Mouse (Mus musculus) stomach, postnatal 0 days (tissue): Measurements from ENCODE around the gene Hinfp. TPM values are rescaled to one million over a fixed set of nuclear protein-coding genes. Genes with fewer than 3 reads are reported as not detected.
A peak's percentile ranks its signal among the peaks of the same experiment; 100 is the strongest.
"Not testable (repeated sequence)": the region's sequence is repeated elsewhere in the genome, so short reads cannot be mapped to it uniquely, and the experiment has no call there.

ENCODE experiments used
- ATAC-seq: fragments of 200-750 bp; cut with Nextera tagmentation; 2 replicates; pipeline ENCODE4 v1.8.0; 2017; ENCODE audit not compliant: low FRiP score, low TSS enrichment
- DNase-seq: peaks from one replicate; pipeline ENCODE4 v3.0.0-alpha.2; 2016; ENCODE audit warnings: low spot score
- H3K27ac ChIP-seq: fragments of 300-500 bp; sonication (generic); replicated peaks from 2 replicates; pipeline ENCODE4 v1.5.1; 2014; ENCODE audit warnings: mild to moderate bottlenecking, control low read depth
- H3K27me3 ChIP-seq: fragments of 300-500 bp; sonication (generic); 2 replicates; pipeline ENCODE4 v1.6.1; 2014; ENCODE audit warnings: low read length; ENCODE audit not compliant: control insufficient read depth, insufficient read depth
- H3K36me3 ChIP-seq: fragments of 300-500 bp; sonication (generic); 2 replicates; pipeline ENCODE4 v1.6.1; 2014; ENCODE audit warnings: low read length, mixed read lengths; ENCODE audit not compliant: control insufficient read depth, insufficient read depth
- H3K4me1 ChIP-seq: fragments of 300-500 bp; sonication (generic); replicated peaks from 2 replicates; pipeline ENCODE4 v1.6.1; 2014; ENCODE audit warnings: antibody characterized with exemption; ENCODE audit not compliant: control insufficient read depth, insufficient read depth
- H3K4me2 ChIP-seq: fragments of 300-500 bp; sonication (generic); replicated peaks from 2 replicates; pipeline ENCODE4 v1.6.1; 2014; ENCODE audit warnings: low read depth, mild to moderate bottlenecking, control low read depth, moderate library complexity
- H3K4me3 ChIP-seq: fragments of 300-500 bp; sonication (generic); 2 replicates; pipeline ENCODE4 v1.5.1; 2014; ENCODE audit warnings: low read depth, low read length, control low read depth
- H3K9ac ChIP-seq: fragments of 300-500 bp; sonication (generic); 2 replicates; pipeline ENCODE4 v1.6.1; 2014; ENCODE audit warnings: mild to moderate bottlenecking, low read length, control low read depth, mixed read lengths
- H3K9me3 ChIP-seq: fragments of 300-500 bp; sonication (generic); 2 replicates; pipeline ENCODE4 v1.6.1; 2016; ENCODE audit warnings: low read length; ENCODE audit not compliant: control insufficient read depth
- CTCF ChIP-seq: IDR thresholded peaks from 2 replicates; pipeline ENCODE4 v1.5.1; 2016; ENCODE audit warnings: antibody characterized with exemption, low read depth, mild to moderate bottlenecking, moderate library complexity
- EP300 ChIP-seq: optimal IDR thresholded peaks from 2 replicates; pipeline ENCODE3; 2016; ENCODE audit warnings: antibody characterized with exemption
- WGBS: fragments of 180-500 bp; shearing (Covaris S2); extraction: QIAGEN DNeasy Blood & Tissue Kit; methylation state at CpG from one replicate; pipeline ENCODE4 v1.1.7; 2014; 5-methylcytosine and 5-hydroxymethylcytosine counted together
- polyA plus RNA-seq: library from polyadenylated mRNA; unstranded; fragments of >200 nt; fragmentation: Nextera tagmentation; extraction: Ambion mirVana; gene quantifications from 2 replicates; pipeline ENCODE4 v1.2.1, GENCODE M21; 2015

Hinfp gene
- polyA plus RNA-seq, 1 experiment from 2014 or later: 8.9 TPM

DNA sequence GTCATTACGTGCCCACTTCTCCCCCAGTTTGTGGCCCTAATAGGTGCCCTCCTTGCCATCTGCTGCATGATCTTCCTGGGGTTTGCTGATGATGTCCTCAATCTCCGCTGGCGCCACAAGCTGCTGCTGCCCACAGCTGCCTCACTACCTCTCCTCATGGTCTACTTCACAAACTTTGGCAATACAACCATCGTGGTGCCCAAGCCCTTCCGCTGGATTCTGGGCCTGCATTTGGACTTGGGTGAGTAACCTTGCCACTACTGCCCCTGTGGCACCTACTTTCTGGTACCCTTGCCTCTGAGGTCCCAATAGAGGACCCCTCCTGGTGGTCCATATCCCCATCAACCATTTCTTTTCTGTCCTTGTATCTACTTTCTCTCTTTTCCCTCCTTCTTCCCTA is 22.5 kb upstream of the Hinfp start:
- no peak overlapping the region for H3K27ac ChIP-seq
- TF ChIP-seq CTCF: no peak
- no peak for TF ChIP-seq EP300
- 90% methylated on average over 5 of the region's 5 CpGs for WGBS
- ATAC-seq (no peak), DNase-seq (no peak)
- no peaks in the 10 kb centered on the region for H3K27me3 ChIP-seq
- no peaks in the 10 kb centered on the region; the same call in 1 of the 2 replicates for H3K4me1 ChIP-seq
- H3K4me2 ChIP-seq: peak overlapping the region; percentile 71
- H3K36me3 ChIP-seq: peaks cover 9% of the 10 kb centered on the region; the same call in 1 of the 2 replicates
- no peak overlapping the region; the same call in 1 of the 2 replicates for H3K4me3 ChIP-seq
- H3K9me3 ChIP-seq: no peaks in the 10 kb centered on the region
- no peak overlapping the region for H3K9ac ChIP-seq

DNA sequence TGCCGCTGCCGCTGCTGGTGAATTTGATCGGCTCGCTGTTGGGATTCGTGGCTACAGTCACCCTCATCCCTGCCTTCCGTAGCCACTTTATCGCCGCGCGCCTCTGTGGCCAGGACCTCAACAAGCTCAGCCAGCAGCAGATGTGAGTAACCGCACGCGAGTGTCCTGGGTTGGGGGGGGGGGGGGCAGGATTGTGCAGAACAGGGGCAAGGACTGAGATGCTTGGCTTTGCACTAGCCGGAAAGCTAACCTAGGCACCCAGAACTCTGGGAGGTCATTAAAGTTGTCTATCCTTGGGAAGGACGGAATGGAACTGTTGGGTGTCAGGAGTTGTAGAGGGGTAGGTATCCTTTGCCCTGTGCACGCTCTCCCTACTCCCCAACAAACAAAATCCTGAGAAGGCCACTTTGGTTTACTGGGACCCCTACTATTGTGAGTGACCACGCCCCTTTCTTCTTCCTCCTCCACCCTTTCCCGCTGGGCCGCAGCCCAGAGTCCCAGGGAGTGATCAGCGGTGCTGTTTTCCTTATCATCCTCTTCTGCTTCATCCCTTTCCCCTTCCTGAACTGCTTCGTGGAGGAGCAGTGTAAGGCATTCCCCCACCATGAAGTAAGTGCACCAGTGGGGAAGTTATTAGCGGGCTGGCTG is 21.7 kb upstream of the Hinfp start:
- under 1% methylated on average over 21 of the region's 22 CpGs for WGBS
- Histone ChIP-seq H3K4me2 (peak overlapping the region; percentile 71), H3K27ac (peak overlapping the region; percentile 91), H3K9ac (peak overlapping the region; percentile 83), H3K4me3 (peak overlapping the region; percentile 73), H3K9me3 (no peaks in the 10 kb centered on the region), H3K27me3 (no peaks in the 10 kb centered on the region), H3K36me3 (peaks cover 3% of the 10 kb centered on the region; the same call in 1 of the 2 replicates), H3K4me1 (no peaks in the 10 kb centered on the region; the same call in 1 of the 2 replicates)
- no peak for DNase-seq
- peak; percentile 10; the same call in 1 of the 2 replicates for ATAC-seq
- TF ChIP-seq EP300: no peak
- TF ChIP-seq CTCF: no peak

DNA sequence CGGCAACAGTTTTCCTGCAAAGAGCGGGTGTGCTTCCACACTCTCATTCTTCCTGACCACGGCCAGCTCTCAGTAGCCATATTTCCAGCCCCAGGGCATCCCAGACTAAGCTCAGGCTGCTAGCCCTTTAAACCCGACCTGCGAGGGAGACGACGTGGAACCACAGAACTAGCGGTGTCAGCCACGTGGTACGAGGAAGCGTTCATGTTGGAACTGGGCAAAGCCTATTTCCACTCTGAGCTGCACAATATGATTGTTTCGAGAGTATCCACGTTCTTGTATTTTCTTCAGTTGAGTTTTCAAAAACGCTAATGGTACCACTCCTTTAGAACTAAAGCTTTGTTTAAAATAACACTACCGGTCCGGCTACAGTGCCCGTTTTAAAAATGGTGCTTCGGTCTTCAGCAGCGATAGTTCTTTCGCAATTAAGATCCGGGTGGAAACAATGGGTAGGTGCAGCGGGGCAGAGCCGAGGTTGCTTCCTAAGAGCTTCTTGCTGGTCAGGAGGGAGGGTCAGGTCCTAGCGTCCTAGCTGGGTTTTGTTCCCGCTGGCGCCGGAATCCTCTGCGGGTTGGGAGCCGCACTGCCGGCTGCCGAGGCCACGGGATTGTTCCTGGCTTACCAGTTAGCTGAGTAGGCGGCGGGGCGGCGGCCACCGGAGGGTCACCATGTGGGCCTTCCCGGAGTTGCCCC is 21.0 kb upstream of the Hinfp start:
- Histone ChIP-seq H3K4me1 (no peaks in the 10 kb centered on the region; the same call in 1 of the 2 replicates), H3K27me3 (no peaks in the 10 kb centered on the region), H3K27ac (peak overlapping the region; percentile 91), H3K9ac (peak overlapping the region; percentile 83), H3K36me3 (no peaks in the 10 kb centered on the region; the same call in 1 of the 2 replicates), H3K4me2 (peak overlapping the region; percentile 71), H3K9me3 (no peaks in the 10 kb centered on the region), H3K4me3 (peak overlapping the region; percentile 73)
- under 1% methylated on average over 38 of the region's 38 CpGs for WGBS
- DNase-seq: peak; percentile 87
- TF ChIP-seq EP300 (no peak), CTCF (no peak)
- peak; percentile 94 for ATAC-seq

DNA sequence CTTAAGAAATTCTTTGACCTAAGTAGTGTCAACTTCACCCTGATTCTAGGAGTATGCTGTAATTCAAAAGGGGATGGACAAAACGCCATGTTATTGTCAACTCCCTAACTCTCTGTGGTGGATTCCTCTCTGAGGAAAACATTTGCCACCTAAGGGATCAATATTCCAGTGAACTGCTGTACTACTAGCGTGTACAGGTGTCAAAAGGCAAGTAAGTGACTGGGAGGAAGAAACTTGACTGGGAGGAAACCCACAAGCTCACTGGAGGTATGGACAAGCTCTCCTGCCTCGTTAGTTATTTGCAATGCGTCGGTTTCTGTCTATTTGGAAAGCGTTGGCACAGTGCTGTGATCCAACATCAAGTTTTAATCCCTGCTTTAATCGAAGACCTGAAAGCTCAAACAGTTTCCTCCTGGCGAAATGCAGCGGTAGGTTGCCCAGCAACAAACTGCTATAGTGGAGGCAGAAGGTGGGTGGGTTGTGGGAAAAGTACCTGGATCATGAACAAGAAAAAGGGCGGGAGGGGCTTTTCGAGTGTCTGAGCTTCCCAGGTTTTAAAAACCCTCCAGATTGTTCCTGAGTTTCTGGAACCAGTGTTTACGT is 20.4 kb upstream of the Hinfp start, which contains the start of gene Dpagt1:
Gene Dpagt1 (plus strand): TSS at position 252 of the 603 bp plus-strand sequence.
- Histone ChIP-seq H3K36me3 (no peaks in the 10 kb centered on the region; the same call in 1 of the 2 replicates), H3K9me3 (no peaks in the 10 kb centered on the region), H3K4me3 (peak within 1 kb of the TSS; percentile 73), H3K4me1 (no peaks in the 10 kb centered on the region; the same call in none of the 2 replicates), H3K9ac (peak within 1 kb of the TSS; percentile 83), H3K27ac (peak within 1 kb of the TSS; percentile 91), H3K27me3 (no peaks in the 10 kb centered on the region), H3K4me2 (peak within 1 kb of the TSS; percentile 71)
- no peak for DNase-seq
- 4% methylated on average over 12 of the region's 12 CpGs for WGBS
- TF ChIP-seq CTCF: no peak
- TF ChIP-seq EP300: no peak
- peak; percentile 45 for ATAC-seq

DNA sequence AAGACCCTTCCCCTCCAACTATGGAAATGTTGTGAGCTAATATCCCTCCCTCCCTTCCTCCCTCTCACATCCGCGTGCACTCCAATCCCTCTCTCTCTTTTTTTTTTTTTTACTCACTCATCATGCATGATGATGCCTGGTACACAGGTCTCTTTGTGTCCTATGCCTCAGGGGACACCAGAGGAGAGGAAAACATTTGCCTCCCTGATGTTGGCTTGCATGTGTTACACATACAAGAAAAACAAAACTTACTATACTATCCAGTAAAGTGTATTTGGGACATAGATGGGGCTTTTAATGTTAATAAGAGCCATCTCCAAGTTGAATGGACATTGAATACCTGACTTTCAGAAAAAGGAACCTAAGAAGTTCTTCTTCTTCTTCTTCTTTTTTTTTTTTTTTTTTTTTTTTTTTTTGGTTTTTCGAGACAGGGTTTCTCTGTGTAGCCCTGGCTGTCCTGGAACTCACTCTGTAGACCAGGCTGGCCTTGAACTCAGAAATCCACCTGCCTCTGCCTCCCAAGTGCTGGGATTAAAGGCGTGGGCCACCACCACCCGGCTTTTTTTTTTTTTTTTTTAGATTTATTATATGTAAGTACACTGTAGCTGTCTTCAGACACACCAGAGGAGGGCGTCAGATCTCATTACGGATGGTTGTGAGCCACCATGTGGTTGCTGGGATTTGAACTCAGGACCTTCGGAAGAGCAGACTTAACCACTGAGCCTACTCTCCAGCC is 19.7 kb upstream of the Hinfp start:
- WGBS: 59% methylated on average over 5 of the region's 8 CpGs
- H3K4me3 ChIP-seq: peak overlapping the region; percentile 73; the same call in 1 of the 2 replicates
- not testable (repeated sequence) for H3K9me3 ChIP-seq, H3K4me2 ChIP-seq, DNase-seq, H3K9ac ChIP-seq, H3K4me1 ChIP-seq, H3K27me3 ChIP-seq, H3K36me3 ChIP-seq, ATAC-seq
- H3K27ac ChIP-seq: peak overlapping the region; percentile 91; the same call in 1 of the 2 replicates
